Mouse (Mus musculus) layer of hippocampus, postnatal 14 days (tissue): Measurements from ENCODE around the gene Cfap57. TPM values are rescaled to one million over a fixed set of nuclear protein-coding genes. Genes with fewer than 3 reads are reported as not detected.
"Not testable (repeated sequence)": the region's sequence is repeated elsewhere in the genome, so short reads cannot be mapped to it uniquely, and the experiment has no call there.

Source experiments
- DNase-seq, 2 experiments: peaks; one replicate each; pipeline ENCODE4 v3.0.0; 2021 to 2022; ENCODE audit warnings: low spot score in 2 of 2, mixed read lengths in 1 of 2
- total RNA-seq, 2 experiments: library from RNA; stranded (reverse); gene quantifications; 2 replicates each; pipeline ENCODE4 v1.2.3; 2021

Cfap57 gene
- total RNA-seq, 2 experiments from 2014 or later = 0.76 to 0.99 TPM

DNA sequence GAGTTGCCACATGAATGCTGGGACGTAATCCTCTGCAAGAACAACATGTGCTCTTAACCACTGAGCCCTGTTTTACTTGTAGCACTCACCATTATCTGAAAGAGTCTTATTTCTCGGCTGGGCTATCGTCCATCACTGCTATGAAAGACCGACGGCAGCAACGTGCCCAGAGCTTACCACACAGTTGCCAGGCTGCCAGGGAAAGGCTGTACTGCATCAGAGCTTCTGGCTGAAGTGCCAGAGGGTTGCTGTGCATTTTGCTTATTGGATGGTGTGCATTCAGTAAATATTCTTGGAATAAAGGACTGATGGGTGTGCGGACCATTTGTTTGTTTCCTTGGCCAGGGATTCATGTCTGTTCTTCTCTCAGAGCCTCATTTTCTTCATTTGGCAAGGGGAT is 96.6 kb downstream of the Cfap57 start:
- DNase-seq = peak in 1 of 2 experiments; percentile 39

GRCm38 (mm10) chr4:118522248-118522647 is 98.3 kb downstream of the Cfap57 start:
- no peak for DNase-seq

GRCm38 (mm10) chr4:118518208-118518607 is 102.4 kb downstream of the Cfap57 start:
- DNase-seq = no peak

DNA sequence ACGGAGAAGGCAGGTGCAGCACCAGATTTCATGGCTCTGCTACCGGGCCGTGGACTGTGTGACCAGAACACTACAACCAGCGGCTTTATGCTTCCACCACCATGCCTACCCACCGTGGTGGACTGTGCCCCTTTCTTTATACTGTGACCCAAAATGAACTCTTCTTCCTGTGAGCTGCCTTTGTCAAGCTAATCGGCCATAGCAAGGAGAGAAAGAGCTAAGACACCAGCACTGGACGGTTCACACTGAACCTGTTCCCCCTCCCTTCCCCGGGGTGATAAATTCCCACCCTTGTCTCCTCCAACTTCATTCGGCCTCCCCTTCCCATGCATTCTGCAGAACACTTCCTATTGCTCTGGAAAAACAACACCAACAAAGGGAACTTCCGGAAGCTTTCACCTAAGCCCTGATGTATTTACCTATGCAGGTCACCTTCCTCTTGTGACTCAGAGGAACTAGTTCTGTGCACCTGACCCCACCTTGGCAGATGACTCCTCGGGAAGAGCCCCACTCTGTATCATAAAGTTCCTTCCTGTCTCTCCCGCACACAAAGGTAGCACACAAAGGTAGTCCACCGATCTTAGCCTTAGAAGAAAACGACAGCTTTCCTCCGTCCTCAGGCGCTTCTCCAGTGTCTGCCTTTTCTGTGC is 103.0 kb downstream of the Cfap57 start:
- no peak for DNase-seq

- DNase-seq = no peak
These were observed 103.7 kb downstream of the Cfap57 start for GRCm38 (mm10) chr4:118516699-118517496.

- DNase-seq = no peak
These were observed 111.5 kb downstream of the Cfap57 start for GRCm38 (mm10) chr4:118509050-118509449.

- not testable (repeated sequence) for DNase-seq
These were observed 113.4 kb downstream of the Cfap57 start for GRCm38 (mm10) chr4:118507171-118507570.

GRCm38 (mm10) chr4:118505551-118505950 is 115.0 kb downstream of the Cfap57 start:
- no peak for DNase-seq

Other genes with a start within 250 kb of the Cfap57 start
- 10 to 100 TPM; 34.2 to 43.8 TPM for gene Szt2, start 211.5 kb downstream of the Cfap57 start, total RNA-seq
- gene Med8, start 211.4 kb downstream of the Cfap57 start, total RNA-seq = 10 to 100 TPM; 63.7 to 63.9 TPM
- 10 to 100 TPM; 26.3 to 27.8 TPM for gene Elovl1, start 192.7 kb downstream of the Cfap57 start, total RNA-seq
- 1 to 10 TPM; 2.1 to 3.4 TPM for gene Cdc20, start 183.4 kb downstream of the Cfap57 start, total RNA-seq
- gene Mpl, start 163.3 kb downstream of the Cfap57 start, total RNA-seq = under 1 TPM in 1 of 2 experiments, not detected in 1; 0.33 TPM
- gene Tie1, start 130.7 kb downstream of the Cfap57 start, total RNA-seq = 10 to 100 TPM; 10.9 to 13.3 TPM
- gene 2610528J11Rik, start 93.8 kb downstream of the Cfap57 start, total RNA-seq = not detected
- gene Tmem125, start 76.7 kb downstream of the Cfap57 start, total RNA-seq = 1 to 10 TPM; 8.5 to 9.1 TPM
- 10 to 100 TPM; 49.2 to 55.5 TPM for gene Ebna1bp2, start within 50 bp of the Cfap57 start, total RNA-seq
- not detected for gene Olfr62, start 38.2 kb upstream of the Cfap57 start, total RNA-seq
- gene Olfr1342, start 72.0 kb upstream of the Cfap57 start, total RNA-seq = not detected
- not detected for gene Olfr1341, start 82.7 kb upstream of the Cfap57 start, total RNA-seq
- gene Olfr1340, start 99.4 kb upstream of the Cfap57 start, total RNA-seq = not detected
- gene Olfr1339, start 111.4 kb upstream of the Cfap57 start, total RNA-seq = not detected
- not detected for gene Olfr1338, start 138.0 kb upstream of the Cfap57 start, total RNA-seq
- gene Olfr1337, start 161.8 kb upstream of the Cfap57 start, total RNA-seq = not detected
- not detected for gene Olfr1335, start 189.2 kb upstream of the Cfap57 start, total RNA-seq
- gene Olfr1333, start 215.5 kb upstream of the Cfap57 start, total RNA-seq = not detected
- not detected for gene Olfr1331, start 243.9 kb upstream of the Cfap57 start, total RNA-seq